Mouse (Mus musculus) liver, adult 2 months (tissue): ENCODE measurements around the gene Yae1d1. TPM values are rescaled to one million over a fixed set of nuclear protein-coding genes. Genes with fewer than 3 reads are reported as not detected.

Source experiments
- DNase-seq: peaks from one replicate; pipeline ENCODE4 v3.0.0-alpha.2; 2011; ENCODE audit warnings: low read depth, low spot score; ENCODE audit errors: extremely low read depth
- H3K27ac ChIP-seq: fragments of 200-500 bp; replicated peaks from 2 replicates; pipeline ENCODE4 v1.5.1; 2012; ENCODE audit warnings: low read depth, mild to moderate bottlenecking, control low read depth, inconsistent platforms, low read length; ENCODE audit not compliant: insufficient read depth
- H3K27me3 ChIP-seq: fragments of 200-500 bp; 2 replicates; pipeline ENCODE4 v1.6.1; 2012; ENCODE audit warnings: mild to moderate bottlenecking, moderate library complexity, low read length, inconsistent platforms; ENCODE audit not compliant: control insufficient read depth, insufficient read depth
- H3K36me3 ChIP-seq: fragments of 200-500 bp; 2 replicates; pipeline ENCODE4 v1.6.1; 2012; ENCODE audit warnings: low read length, inconsistent platforms; ENCODE audit not compliant: control insufficient read depth, insufficient read depth
- H3K4me1 ChIP-seq: fragments of 200-500 bp; 2 replicates; pipeline ENCODE4 v1.6.1; 2011; ENCODE audit warnings: low read length; ENCODE audit not compliant: control insufficient read depth, insufficient read depth
- H3K4me3 ChIP-seq: fragments of 200-500 bp; 2 replicates; pipeline ENCODE4 v1.5.1; 2011; ENCODE audit warnings: low read depth, mild to moderate bottlenecking, control low read depth, low read length, moderate library complexity; ENCODE audit not compliant: insufficient read depth
- H3K79me2 ChIP-seq: fragments of 200-500 bp; 2 replicates; pipeline ENCODE4 v1.6.1; 2012; ENCODE audit warnings: inconsistent platforms, mild to moderate bottlenecking, low read length, moderate library complexity; ENCODE audit not compliant: control insufficient read depth, insufficient read depth
- H3K9ac ChIP-seq: fragments of 200-500 bp; 2 replicates; pipeline ENCODE4 v1.6.1; 2012; ENCODE audit warnings: low read depth, mild to moderate bottlenecking, control low read depth, inconsistent platforms, low read length
- CTCF ChIP-seq: fragments of 200-500 bp; IDR thresholded peaks from 2 replicates; pipeline ENCODE4 v1.5.1; 2011; ENCODE audit warnings: low read depth, low read length, control low read depth
- POLR2A ChIP-seq: fragments of 200-500 bp; IDR thresholded peaks from 2 replicates; pipeline ENCODE4 v1.6.1; 2011; ENCODE audit warnings: low read length, control low read depth; ENCODE audit not compliant: insufficient read depth; ENCODE audit errors: extremely low read depth
- WGBS: fragments of 180-500 bp; shearing (Covaris S2); methylation state at CpG from one replicate; pipeline ENCODE4 v1.1.7; 2018; 5-methylcytosine and 5-hydroxymethylcytosine counted together
- polyA plus RNA-seq: library from polyadenylated mRNA; depleted of rRNA; stranded (reverse); fragments of >200 nt; gene quantifications from 2 replicates; pipeline ENCODE4 v1.2.3, GENCODE M21; 2012; rRNA removed
- total RNA-seq: library from RNA; depleted of rRNA; stranded (reverse); fragments of >200 nt; gene quantifications from 2 replicates; pipeline ENCODE4 v1.2.3, GENCODE M21; 2014; rRNA removed

The Yae1d1 gene
- total and polyA plus RNA-seq, 2 experiments = 7.5 to 16.3 TPM

DNA sequence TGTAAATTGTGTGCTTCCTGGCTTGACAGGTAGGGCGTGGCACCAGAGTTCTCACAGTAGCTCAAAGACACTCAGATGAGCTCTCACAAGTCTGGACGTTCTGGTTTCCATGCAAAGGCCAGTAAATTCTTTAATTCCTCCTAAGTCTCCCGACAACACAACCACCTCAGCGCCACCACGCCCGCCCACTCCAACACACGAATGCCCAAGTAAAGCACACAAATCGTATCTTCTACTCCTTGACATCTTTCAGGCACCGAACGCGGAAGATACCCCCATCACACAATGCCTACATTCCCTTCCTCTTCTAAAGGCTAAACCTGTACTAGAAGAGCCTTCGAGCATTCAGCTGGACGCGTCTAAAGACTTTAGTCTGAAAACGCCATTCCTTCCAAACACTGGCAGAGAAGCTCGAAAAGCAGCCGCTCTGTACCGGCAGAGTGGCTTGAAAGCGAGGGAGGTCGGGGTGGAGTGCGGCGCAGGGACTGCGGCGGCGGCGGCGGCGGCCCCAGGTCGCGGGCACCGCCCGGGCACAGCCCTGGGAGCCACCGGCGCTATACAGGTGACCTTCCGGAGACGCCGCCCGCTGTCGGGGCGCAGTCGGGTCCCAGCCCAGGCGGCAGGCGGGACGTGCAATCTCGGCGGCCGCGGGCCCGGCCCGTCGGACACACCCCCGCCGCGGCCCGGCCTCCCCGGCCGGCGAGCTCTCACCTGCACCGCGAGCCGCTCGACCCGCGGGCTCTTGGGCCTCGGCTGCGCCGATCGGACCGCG lies 49.7 kb downstream of the Yae1d1 start:
- TF ChIP-seq POLR2A (no peak), CTCF (no peak)
- Histone ChIP-seq H3K4me3 (peak overlapping the region; percentile 78), H3K27me3 (no peaks in the 10 kb centered on the region), H3K27ac (peak overlapping the region; percentile 73), H3K4me1 (peaks cover 6% of the 10 kb centered on the region; the same call in 1 of the 2 replicates), H3K79me2 (peaks cover 10% of the 10 kb centered on the region; the same call in 1 of the 2 replicates), H3K9ac (peak overlapping the region; percentile 74), H3K36me3 (no peaks in the 10 kb centered on the region)
- peak; percentile 50 for DNase-seq
- under 1% methylated on average over 67 of the region's 70 CpGs for WGBS

- no peak for TF ChIP-seq POLR2A
- TF ChIP-seq CTCF = no peak
- H3K4me3 ChIP-seq = no peak overlapping the region
- no peak overlapping the region for H3K27ac ChIP-seq
- H3K79me2 ChIP-seq = peaks cover 10% of the 10 kb centered on the region; the same call in 1 of the 2 replicates
- no peaks in the 10 kb centered on the region for H3K27me3 ChIP-seq
- no peaks in the 10 kb centered on the region for H3K36me3 ChIP-seq
- no peak overlapping the region for H3K9ac ChIP-seq
- peaks cover 6% of the 10 kb centered on the region; the same call in 1 of the 2 replicates for H3K4me1 ChIP-seq
- no peak for DNase-seq
- WGBS = 64% methylated on average over 6 of the region's 6 CpGs
These were observed 50.8 kb downstream of the Yae1d1 start for GRCm38 (mm10) chr13:17942338-17942737.

Other genes with a start within 250 kb of the Yae1d1 start
- 20.9 and 25.6 TPM in 2 replicates for gene Cdk13, start 188.3 kb downstream of the Yae1d1 start, total RNA-seq
- 13.7 and 15.2 TPM in 2 replicates for gene Cdk13, start 188.3 kb downstream of the Yae1d1 start, polyA plus RNA-seq
- gene Rala, start 49.1 kb downstream of the Yae1d1 start, total RNA-seq = 15.6 and 17.3 TPM in 2 replicates
- gene Rala, start 49.1 kb downstream of the Yae1d1 start, polyA plus RNA-seq = 8.5 and 9.3 TPM in 2 replicates